Mouse (Mus musculus) layer of hippocampus, postnatal 10 days (tissue): ENCODE measurements around the gene Ehf. TPM values are rescaled to one million over a fixed set of nuclear protein-coding genes. Genes with fewer than 3 reads are reported as not detected.

Source experiments
- DNase-seq, 2 experiments: peaks; one replicate each; pipeline ENCODE4 v3.0.0; 2021; ENCODE audit warnings: low spot score in 2 of 2
- long read RNA-seq: library from polyadenylated mRNA; stranded (forward); transcript quantifications from one replicate; pipeline ENCODE4 v2.0.0, GENCODE M21; 2023
- total RNA-seq, 2 experiments: library from RNA; stranded (reverse); gene quantifications; 2 replicates each; pipeline ENCODE4 v1.2.3; 2021

The Ehf gene
- not detected for total RNA-seq
- long read RNA-seq, result 0 reads

DNA sequence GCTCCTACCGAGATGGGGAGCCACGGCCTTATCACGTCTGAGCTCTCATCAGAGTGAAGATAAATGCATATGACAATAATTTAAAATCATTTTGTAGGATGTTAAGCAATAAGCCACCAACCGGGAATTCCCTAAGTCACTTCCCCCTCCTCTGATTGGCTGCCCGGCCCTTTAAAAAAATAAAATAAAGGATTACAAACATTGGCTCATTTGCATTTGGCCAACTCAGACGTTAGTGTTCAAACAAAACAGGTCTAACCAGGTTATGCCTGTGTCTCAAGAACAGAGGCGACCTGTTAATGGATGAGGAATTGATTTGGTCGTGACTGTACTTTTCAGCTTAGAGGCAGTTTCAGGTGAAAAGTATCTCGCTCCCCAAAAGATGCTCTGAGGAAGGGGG, at the start of gene Ehf:
TSS of gene Ehf (minus strand) at position 147 of the 400 bp plus-strand sequence.
- DNase-seq, result no peak

GRCm38 (mm10) chr2:103347417-103347891, 44.4 kb upstream of the Ehf start:
- peak; percentile 67 to 74 for DNase-seq

GRCm38 (mm10) chr2:103346751-103347289, 43.7 kb upstream of the Ehf start:
- DNase-seq, result no peak

GRCm38 (mm10) chr2:103343611-103344010, 40.5 kb upstream of the Ehf start:
- DNase-seq, result no peak

DNA sequence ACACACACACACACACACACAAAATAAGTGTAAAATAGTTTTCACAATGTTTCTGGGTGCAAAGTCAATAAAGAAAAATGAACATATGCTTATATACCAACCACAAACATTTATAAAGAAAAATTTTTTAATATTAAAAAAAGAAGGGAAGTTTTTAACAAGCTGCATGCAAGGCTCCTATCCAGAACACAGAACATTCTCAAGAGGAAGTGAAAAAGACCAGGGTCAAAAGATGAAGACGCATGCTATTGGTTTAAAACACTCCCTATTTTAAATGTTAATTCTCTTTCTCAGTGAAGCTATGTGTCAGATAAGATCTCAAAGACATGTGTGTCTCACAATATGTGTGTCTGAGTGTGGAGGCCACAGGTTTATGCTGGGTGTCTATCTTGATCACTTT, 39.0 kb upstream of the Ehf start:
- DNase-seq, result no peak

- DNase-seq, result no peak
Measured at GRCm38 (mm10) chr2:103341375-103341971, 38.4 kb upstream of the Ehf start.

- no peak for DNase-seq
Measured at GRCm38 (mm10) chr2:103338706-103339105, 35.6 kb upstream of the Ehf start.

DNA sequence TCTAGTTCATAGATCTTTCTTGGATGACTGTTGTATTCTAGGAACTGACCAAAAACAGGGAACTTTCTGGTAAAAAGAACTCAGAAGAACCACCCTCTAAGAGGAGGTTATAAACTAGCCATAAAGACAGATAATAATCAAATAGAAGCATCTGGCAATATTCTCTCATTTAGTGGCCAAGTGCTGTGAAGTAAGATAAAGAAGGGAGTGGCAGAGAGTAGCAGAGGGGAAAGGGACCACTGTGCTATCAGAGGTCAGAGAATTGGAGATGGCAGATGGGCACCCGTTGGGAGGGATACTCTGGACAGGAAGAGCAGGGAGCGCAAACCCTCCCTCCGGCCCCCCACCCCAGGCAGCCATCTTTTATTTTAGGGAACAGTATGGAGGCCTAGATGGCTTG, 34.3 kb upstream of the Ehf start:
- DNase-seq, result no peak

- no peak for DNase-seq
Measured at GRCm38 (mm10) chr2:103336621-103337020, 33.5 kb upstream of the Ehf start.

- no peak for DNase-seq
Measured at GRCm38 (mm10) chr2:103336000-103336399, 32.9 kb upstream of the Ehf start.

GRCm38 (mm10) chr2:103331666-103332191, 28.7 kb upstream of the Ehf start:
- DNase-seq, result no peak

DNA sequence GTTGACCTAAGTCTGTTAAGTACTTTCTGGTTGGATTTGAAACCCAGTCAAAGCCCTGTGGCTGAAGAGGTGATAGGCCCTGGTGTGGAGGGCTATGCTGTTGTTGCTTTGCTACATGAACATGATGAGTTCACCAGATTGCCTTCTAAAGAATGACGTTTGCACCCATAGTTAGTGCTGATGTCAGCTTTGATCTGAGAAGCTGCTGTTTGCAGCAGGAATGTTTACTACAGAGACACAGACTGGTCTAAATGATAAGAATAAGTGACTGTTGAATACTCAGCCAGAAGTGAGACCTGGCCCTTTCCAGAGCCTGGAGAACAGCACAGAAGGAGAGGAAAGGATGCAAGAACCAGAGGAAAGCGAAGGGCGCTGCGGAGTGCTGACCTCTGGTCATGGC, 25.7 kb upstream of the Ehf start:
- no peak for DNase-seq

- no peak for DNase-seq
Measured at GRCm38 (mm10) chr2:103325301-103326048, 22.4 kb upstream of the Ehf start.

DNA sequence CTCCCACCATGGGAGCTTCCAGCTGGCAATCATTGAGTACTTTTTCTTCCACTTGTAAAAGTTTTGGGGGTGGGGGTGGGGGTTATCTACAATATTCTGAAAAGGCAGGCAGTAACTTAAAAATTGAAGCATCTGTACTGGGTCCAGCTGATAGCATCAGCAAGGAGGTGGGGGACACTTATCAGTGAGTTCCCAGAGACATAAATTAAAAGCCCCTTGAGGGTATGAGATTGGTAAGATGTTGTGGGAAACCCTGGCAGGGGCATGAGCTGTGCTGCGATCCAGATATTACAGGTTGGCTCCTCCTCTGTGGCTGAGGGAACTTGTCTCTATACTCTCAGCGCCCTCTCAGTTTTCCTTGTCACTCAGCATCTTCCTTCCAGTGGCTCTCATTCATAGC, 21.2 kb upstream of the Ehf start:
- no peak for DNase-seq

DNA sequence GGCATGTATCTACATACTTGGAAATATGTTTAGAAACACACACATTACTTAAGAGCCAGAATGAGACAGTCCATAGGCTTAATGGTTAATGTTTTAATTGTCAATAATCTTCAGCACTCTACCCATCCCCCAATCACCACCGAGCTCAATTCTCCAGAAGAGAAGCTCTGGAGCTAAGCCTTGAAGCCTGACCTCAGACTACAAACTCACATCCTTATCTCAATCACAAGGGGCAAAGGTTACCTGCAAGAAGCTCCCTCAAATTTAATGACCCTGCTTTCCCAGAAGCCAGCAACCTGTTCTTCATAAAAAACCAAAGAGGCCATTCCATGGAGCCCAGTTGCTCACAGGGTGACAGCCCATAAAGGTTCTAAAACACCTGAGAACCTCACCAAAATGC, 19.1 kb upstream of the Ehf start:
- DNase-seq, result no peak

DNA sequence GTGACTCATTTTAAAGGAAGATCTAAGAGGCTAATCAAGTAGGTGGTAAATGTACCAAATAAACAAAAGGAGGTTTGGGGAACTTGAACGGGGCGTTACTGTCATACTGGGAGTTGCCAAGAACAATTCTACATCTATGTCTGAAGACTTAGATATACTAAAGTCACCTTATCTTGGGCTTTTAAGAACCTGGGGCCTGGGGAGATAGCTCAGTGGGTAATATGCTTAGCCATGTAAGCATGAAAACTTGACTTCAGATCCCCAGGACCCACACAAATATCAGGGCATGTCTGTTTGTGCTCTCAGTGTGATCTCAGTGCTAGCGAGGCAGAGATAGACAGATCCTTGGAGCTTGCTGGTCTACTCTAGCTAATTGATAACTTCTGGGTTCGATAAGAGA, 18.6 kb upstream of the Ehf start:
- DNase-seq, result no peak

DNA sequence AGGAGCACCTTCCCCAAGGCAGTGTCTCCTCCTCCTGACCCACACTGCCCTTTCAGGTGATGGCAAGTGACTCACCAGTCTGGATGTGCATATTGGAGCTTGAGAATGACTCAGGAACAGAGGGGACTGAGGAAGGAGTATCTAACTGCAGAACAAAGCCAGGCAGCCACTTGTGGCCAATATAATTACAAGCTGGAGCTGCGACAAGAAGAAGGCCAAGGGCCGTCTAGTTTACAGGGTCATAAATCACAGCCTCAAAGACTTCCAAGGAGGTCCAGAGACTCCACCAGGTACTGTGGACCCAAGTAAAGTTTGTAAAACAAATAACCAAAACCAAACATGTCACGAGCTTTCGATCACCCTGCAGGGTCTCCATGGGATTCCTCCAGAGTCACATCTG, 10.9 kb upstream of the Ehf start:
- no peak for DNase-seq

DNA sequence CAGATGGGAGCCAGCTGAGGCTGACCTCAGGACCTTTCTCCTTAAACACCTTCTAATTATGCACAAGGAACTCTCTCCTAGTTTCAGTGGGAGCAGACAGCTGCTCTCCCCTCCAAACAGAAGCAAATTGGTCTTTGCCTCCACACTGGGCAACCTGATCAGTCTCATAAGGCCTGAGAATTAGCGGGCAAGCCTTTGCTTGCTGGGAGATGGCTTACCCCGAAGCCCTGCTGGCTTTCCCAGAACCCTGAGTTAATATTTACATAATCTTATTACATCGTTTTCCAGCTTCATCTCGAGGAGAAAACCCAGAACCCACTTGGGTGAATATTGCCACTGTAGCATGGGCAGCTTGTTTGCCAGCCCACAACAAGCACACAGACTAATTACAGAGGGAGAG, 9.6 kb upstream of the Ehf start:
- no peak for DNase-seq

- DNase-seq, result no peak
Measured at GRCm38 (mm10) chr2:103310663-103311062, 7.6 kb upstream of the Ehf start.

GRCm38 (mm10) chr2:103306686-103307085, 3.6 kb upstream of the Ehf start:
- DNase-seq, result no peak

DNA sequence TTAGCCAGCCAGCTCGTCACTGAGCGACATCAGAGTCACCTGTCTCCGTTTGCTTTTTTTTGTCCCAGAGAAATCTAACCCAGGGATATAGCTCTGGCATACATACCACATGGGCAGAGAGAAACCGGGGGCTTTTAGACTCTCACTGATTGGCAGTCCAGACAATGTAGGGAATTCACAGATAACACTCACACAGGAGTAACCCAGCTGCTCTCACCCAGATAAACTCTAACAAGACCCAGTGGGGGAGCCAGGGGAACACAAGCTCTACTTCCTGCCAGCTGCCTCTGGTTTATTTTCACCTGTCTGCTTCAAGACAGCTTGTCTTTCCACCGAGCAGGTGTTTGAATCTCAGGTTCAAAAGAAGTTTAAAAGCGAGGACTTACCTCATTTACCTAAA, 409 bp downstream of the Ehf start:
- no peak for DNase-seq

- no peak for DNase-seq
Measured at GRCm38 (mm10) chr2:103298711-103299463, 4.2 kb downstream of the Ehf start.
